Mouse (Mus musculus) spleen, adult 2 months (tissue): ENCODE results near the gene Myh9.

Experiments used
- CTCF ChIP-seq: fragments of 200-500 bp; IDR thresholded peaks from 2 replicates; pipeline ENCODE4 v1.5.1; 2011; ENCODE audit warnings: mild to moderate bottlenecking, inconsistent platforms; ENCODE audit not compliant: insufficient read depth, insufficient read length, insufficient replicate concordance; ENCODE audit errors: extremely low read depth
- POLR2A ChIP-seq: fragments of 200-500 bp; IDR thresholded peaks from 2 replicates; pipeline ENCODE4 v1.6.1; 2011; ENCODE audit warnings: low read depth, low read length, inconsistent platforms

GRCm38 (mm10) chr15:77864063-77864758 is 22.2 kb upstream of the Myh9 start:
- TF ChIP-seq CTCF = no peak
- TF ChIP-seq POLR2A = no peak
